Mouse (Mus musculus): ENCODE measurements around the gene Obscn. TPM values are rescaled to one million over a fixed set of nuclear protein-coding genes. Genes with fewer than 3 reads are reported as not detected.

The Obscn gene
- polyA plus RNA-seq, 1 experiment, result 5.0 TPM

DNA sequence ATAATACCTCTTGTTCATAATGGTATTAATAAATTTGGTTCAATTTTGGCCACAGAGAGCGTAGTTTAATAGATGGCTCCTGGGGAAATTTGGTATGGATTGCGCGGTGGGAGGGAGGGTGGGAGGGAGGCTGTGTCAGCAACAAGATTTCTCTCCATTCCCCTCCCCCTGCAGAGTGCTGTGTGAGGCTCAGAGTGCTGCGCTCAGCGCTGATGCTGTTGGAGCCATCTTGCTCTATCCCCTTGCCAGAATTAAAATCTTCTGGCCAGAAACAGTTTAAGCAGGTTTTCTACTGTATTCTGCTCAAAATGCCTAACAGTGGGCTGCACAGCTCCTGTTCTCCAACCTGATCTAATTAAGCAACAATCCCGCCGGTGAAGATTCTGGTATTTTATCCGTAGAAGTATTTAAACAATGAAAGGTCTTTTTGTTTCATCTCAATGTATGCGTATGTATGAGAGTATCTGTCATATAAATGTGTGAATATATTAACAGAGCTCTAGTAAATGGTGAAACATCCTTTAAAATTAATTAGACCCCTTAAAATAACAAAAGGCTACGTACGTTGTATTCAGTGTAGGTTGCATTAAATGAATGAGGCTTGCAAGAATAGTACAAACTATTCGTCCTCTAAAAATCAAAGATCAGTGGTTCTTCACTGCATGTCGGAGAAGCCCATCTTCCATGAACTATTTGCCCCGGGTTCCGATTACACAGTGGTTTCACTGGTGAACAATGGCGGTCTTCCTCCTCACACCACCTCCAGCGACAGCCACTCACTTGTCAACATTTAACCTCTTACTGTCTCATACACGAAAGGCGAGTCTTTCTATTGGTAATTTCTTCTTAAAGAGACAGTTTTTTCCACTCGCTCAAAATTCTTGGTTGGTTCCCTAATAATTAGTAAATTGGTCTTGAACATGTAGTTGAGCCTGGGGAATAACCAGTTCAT is 186.4 kb downstream of the Obscn start:
- Histone ChIP-seq H3K27ac (ENCODE audit: control insufficient read depth, insufficient read depth, low read depth, low read length, poor library complexity) (no peak overlapping the region), H3K4me1 (ENCODE audit: control insufficient read depth, insufficient read depth, low read length) (no peaks in the 10 kb centered on the region), H3K4me3 (replicated peaks; ENCODE audit: control insufficient read depth, low read depth, low read length) (peak overlapping the region; percentile 57)
- WGBS, result 51% methylated on average over 20 of the region's 20 CpGs
- TF ChIP-seq POLR2A (IDR thresholded peaks at IDR 0.05; ENCODE audit: borderline replicate concordance, control insufficient read depth, low read depth, low read length) (no peak), CTCF (IDR thresholded peaks at IDR 0.05; ENCODE audit: control insufficient read depth, insufficient read depth, low read length) (no peak)

DNA sequence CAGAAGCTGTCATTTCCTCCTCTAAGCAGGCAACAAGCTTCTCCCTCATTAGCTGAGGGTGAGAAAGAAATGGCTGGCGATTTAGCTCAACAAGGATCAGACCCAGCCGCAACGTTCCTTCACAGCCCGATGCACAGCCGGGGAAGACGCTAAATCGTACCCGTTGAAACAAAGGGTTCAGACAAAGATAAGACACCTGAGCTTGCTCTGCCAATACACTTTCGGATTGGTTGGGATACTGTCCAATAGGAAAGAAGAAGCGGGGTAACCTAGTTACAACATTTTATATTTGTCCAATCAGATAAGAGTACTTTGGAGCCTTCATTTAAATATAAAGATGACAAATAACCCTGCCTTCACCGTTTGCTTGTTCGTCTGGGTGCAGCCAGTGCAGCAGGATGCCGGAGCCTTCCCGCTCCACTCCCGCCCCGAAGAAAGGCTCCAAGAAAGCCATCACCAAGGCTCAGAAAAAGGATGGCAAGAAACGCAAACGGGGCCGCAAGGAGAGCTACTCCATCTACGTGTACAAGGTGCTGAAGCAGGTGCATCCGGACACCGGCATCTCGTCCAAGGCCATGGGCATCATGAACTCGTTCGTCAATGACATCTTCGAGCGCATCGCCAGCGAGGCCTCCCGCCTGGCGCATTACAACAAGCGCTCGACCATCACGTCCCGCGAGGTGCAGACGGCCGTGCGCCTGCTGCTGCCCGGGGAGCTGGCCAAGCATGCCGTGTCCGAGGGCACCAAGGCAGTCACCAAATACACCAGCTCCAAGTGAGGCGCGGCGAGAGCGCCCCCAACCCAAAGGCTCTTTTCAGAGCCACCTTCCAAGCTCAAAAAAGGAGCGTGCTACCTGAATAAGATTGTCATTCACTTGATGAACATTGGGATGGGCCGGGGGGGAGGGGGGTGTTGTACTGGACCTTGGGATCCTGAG is 187.4 kb downstream of the Obscn start, which contains the start of gene Hist3h2ba:
Gene Hist3h2ba, plus strand, starts transcription at position 379 of the 938 bp plus-strand sequence.
- peak within 1 kb of the TSS; percentile 88 for H3K27ac ChIP-seq (ENCODE audit: control insufficient read depth, insufficient read depth, low read depth, low read length, poor library complexity)
- WGBS, result 2% methylated on average over 48 of the region's 48 CpGs
- peak within 1 kb of the TSS; percentile 69 for H3K4me3 ChIP-seq (replicated peaks; ENCODE audit: control insufficient read depth, low read depth, low read length)
- TF ChIP-seq CTCF (IDR thresholded peaks at IDR 0.05; ENCODE audit: control insufficient read depth, insufficient read depth, low read length), result no peak
- TF ChIP-seq POLR2A (IDR thresholded peaks at IDR 0.05; ENCODE audit: borderline replicate concordance, control insufficient read depth, low read depth, low read length), result peak; percentile 97
- no peaks in the 10 kb centered on the region for H3K4me1 ChIP-seq (ENCODE audit: control insufficient read depth, insufficient read depth, low read length)

DNA sequence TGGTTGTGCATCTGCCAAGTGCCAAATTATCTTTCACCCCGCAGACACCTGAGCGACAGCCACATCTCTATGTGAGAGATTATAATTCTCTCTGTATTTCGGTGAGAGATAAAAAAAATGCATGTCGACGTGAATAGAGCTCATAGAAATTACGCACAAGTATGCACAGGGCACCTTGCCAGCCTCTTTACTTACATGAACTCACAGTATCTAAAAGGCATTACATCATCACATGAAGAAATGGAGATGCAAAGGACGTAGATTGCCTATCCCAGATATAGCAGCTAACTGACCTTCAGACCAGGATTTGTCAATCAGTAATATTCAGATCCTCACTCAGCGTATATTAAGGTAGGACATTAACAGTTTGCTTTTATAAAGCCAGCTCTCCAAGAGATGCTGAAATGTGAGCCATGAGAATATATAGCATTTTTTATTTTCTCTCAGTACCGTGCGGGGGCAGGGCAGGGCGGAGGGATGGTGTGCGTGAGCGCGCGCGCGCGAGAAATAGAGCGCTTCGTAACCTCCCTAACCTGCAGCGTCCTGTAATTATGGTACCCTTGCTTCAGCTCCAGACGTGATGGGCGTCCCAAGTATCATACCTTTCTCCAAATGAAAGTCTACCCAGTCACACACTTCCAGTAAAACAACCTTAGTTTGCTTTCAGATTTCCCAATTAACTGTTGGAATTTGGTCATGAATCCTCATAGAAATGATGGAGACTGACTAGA is 188.2 kb downstream of the Obscn start:
- Histone ChIP-seq H3K4me3 (replicated peaks; ENCODE audit: control insufficient read depth, low read depth, low read length) (peak overlapping the region; percentile 39), H3K27ac (ENCODE audit: control insufficient read depth, insufficient read depth, low read depth, low read length, poor library complexity) (peak overlapping the region; percentile 60; the same call in 1 of the 2 replicates), H3K4me1 (ENCODE audit: control insufficient read depth, insufficient read depth, low read length) (no peaks in the 10 kb centered on the region)
- 19% methylated on average over 23 of the region's 23 CpGs for WGBS
- no peak for TF ChIP-seq POLR2A (IDR thresholded peaks at IDR 0.05; ENCODE audit: borderline replicate concordance, control insufficient read depth, low read depth, low read length)
- no peak for TF ChIP-seq CTCF (IDR thresholded peaks at IDR 0.05; ENCODE audit: control insufficient read depth, insufficient read depth, low read length)

DNA sequence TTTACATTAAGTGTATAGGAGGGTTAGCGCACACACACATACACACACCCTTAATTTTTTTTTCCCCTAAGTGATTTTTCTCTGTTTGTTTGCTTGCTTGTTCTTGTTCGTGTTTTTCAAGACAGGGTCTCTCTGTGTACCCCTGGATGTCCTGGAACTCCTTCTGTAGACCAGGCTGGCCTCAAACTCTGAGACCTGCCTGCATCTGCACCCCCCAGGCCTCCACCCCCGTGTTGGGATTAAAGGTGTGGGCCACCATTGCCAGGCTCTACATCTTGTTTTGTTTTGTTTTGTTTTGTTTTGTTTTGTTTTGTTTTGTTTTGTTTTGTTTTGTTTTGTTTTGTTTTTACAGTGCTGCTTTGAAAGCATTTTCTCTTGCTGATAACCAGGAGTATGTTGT is 188.9 kb downstream of the Obscn start:
- 81% methylated on average over 3 of the region's 3 CpGs for WGBS
- TF ChIP-seq POLR2A (IDR thresholded peaks at IDR 0.05; ENCODE audit: borderline replicate concordance, control insufficient read depth, low read depth, low read length) (no peak), CTCF (IDR thresholded peaks at IDR 0.05; ENCODE audit: control insufficient read depth, insufficient read depth, low read length) (no peak)
- no peak overlapping the region for H3K4me3 ChIP-seq (replicated peaks; ENCODE audit: control insufficient read depth, low read depth, low read length)
- no peak overlapping the region for H3K27ac ChIP-seq (ENCODE audit: control insufficient read depth, insufficient read depth, low read depth, low read length, poor library complexity)
- no peaks in the 10 kb centered on the region for H3K4me1 ChIP-seq (ENCODE audit: control insufficient read depth, insufficient read depth, low read length)

Other genes starting within 250 kb of the Obscn start
- gene Zfp39, start 232.2 kb downstream of the Obscn start, polyA plus RNA-seq (2011; ENCODE audit: insufficient read depth, insufficient read length, low replicate concordance, missing spikeins), result 8.4 and 10.2 TPM in 2 replicates
- 65.1 and 93.5 TPM in 2 replicates for gene Btnl10, start 218.5 kb downstream of the Obscn start, polyA plus RNA-seq (2011; ENCODE audit: insufficient read depth, insufficient read length, low replicate concordance, missing spikeins)
- gene Rnf187, start 197.5 kb downstream of the Obscn start, polyA plus RNA-seq (2011; ENCODE audit: insufficient read depth, insufficient read length, low replicate concordance, missing spikeins), result 108 and 135 TPM in 2 replicates
- gene Hist3h2ba, start 187.5 kb downstream of the Obscn start, polyA plus RNA-seq (2011; ENCODE audit: insufficient read depth, insufficient read length, low replicate concordance, missing spikeins), result 18.8 and 22.9 TPM in 2 replicates
- gene Hist3h2a, start 181.7 kb downstream of the Obscn start, polyA plus RNA-seq (2011; ENCODE audit: insufficient read depth, insufficient read length, low replicate concordance, missing spikeins), result 22.9 and 25.6 TPM in 2 replicates
- gene Trim17, start 181.7 kb downstream of the Obscn start, polyA plus RNA-seq (2011; ENCODE audit: insufficient read depth, insufficient read length, low replicate concordance, missing spikeins), result 0.29 TPM in 1 of 2 replicates, not detected in the other
- 37.2 and 67.8 TPM in 2 replicates for gene Trim11, start 158.3 kb downstream of the Obscn start, polyA plus RNA-seq (2011; ENCODE audit: insufficient read depth, insufficient read length, low replicate concordance, missing spikeins)
- gene Iba57, start 27.3 kb upstream of the Obscn start, polyA plus RNA-seq (2011; ENCODE audit: insufficient read depth, insufficient read length, low replicate concordance, missing spikeins), result 15.9 and 19.4 TPM in 2 replicates
- not detected in 2 replicates for gene Gjc2, start 46.8 kb upstream of the Obscn start, polyA plus RNA-seq (2011; ENCODE audit: insufficient read depth, insufficient read length, low replicate concordance, missing spikeins)
- 40.5 and 53.7 TPM in 2 replicates for gene Guk1, start 55.8 kb upstream of the Obscn start, polyA plus RNA-seq (2011; ENCODE audit: insufficient read depth, insufficient read length, low replicate concordance, missing spikeins)
- gene Mrpl55, start 66.1 kb upstream of the Obscn start, polyA plus RNA-seq (2011; ENCODE audit: insufficient read depth, insufficient read length, low replicate concordance, missing spikeins), result 17.6 and 28.0 TPM in 2 replicates
- gene 2310033P09Rik, start 71.9 kb upstream of the Obscn start, polyA plus RNA-seq (2011; ENCODE audit: insufficient read depth, insufficient read length, low replicate concordance, missing spikeins), result 19.0 and 32.8 TPM in 2 replicates
- gene Arf1, start 91.9 kb upstream of the Obscn start, polyA plus RNA-seq (2011; ENCODE audit: insufficient read depth, insufficient read length, low replicate concordance, missing spikeins), result 72.4 and 90.6 TPM in 2 replicates
- not detected in 2 replicates for gene Wnt3a, start 154.3 kb upstream of the Obscn start, polyA plus RNA-seq (2011; ENCODE audit: insufficient read depth, insufficient read length, low replicate concordance, missing spikeins)
- 0.49 TPM in 1 of 2 replicates, not detected in the other for gene Wnt9a, start 170.5 kb upstream of the Obscn start, polyA plus RNA-seq (2011; ENCODE audit: insufficient read depth, insufficient read length, low replicate concordance, missing spikeins)
- not detected in 2 replicates for gene Prss38, start 239.3 kb upstream of the Obscn start, polyA plus RNA-seq (2011; ENCODE audit: insufficient read depth, insufficient read length, low replicate concordance, missing spikeins)